Mouse (Mus musculus) adrenal gland, postnatal 14 days (tissue): ENCODE results near the gene Gorasp1. TPM values are rescaled to one million over a fixed set of nuclear protein-coding genes. Genes with fewer than 3 reads are reported as not detected.

ENCODE experiments used
- DNase-seq: peaks from one replicate; pipeline ENCODE4 v3.0.0; 2021; ENCODE audit warnings: mixed read lengths
- total RNA-seq: library from RNA; stranded (reverse); gene quantifications from 2 replicates; pipeline ENCODE4 v1.2.3, GENCODE M21; 2021

Gene Gorasp1
- total RNA-seq, 1 experiment from 2014 or later, result 22.3 TPM

GRCm38 (mm10) chr9:119973281-119973680 lies 35.9 kb upstream of the Gorasp1 start:
- DNase-seq, result no peak

- DNase-seq, result peak; percentile 40
Measured at GRCm38 (mm10) chr9:119972582-119972981, 35.2 kb upstream of the Gorasp1 start.

DNA sequence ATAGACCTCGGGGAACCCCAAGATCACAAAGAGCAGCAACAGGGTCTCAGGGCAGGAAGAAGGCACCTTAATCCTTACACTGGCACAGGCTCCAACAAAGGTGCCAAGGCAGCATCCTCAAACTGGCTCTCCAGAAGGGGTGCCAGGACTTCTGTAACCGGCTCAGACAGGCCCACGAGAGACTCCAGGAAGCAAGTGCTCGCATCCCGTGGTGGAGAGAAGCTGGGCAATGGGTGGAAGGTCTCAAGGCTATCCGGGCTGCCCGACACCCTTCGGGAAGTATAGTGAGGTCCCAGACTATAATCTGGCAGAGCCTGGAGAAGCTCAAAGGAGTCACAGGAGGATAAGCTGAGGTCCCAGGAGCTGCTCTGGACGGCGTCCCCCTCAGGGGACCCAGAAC lies 34.8 kb upstream of the Gorasp1 start:
- peak; percentile 2 for DNase-seq

GRCm38 (mm10) chr9:119970763-119971656 lies 33.6 kb upstream of the Gorasp1 start:
- peak; percentile 60 for DNase-seq

DNA sequence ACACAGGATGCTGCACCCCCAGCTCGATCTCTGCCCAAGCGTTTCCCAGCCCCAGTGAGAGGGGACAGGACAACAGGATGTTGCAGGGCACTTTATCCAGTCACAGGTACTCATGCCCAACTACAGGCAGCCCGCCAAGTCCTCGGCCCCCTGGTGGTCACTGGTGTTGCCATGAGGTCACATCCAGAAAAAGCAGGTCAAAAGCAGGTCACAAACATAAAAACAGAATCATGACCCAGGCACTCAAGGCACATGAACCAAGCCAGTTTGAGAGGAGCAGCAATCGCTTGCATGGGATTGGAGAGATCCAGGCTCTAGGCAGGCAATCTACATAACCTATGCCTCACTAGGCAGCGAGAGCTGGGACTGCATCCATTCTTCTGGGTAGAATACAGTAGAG lies 32.9 kb upstream of the Gorasp1 start:
- DNase-seq, result peak; percentile 88

GRCm38 (mm10) chr9:119969811-119970210 lies 32.4 kb upstream of the Gorasp1 start:
- DNase-seq, result no peak

DNA sequence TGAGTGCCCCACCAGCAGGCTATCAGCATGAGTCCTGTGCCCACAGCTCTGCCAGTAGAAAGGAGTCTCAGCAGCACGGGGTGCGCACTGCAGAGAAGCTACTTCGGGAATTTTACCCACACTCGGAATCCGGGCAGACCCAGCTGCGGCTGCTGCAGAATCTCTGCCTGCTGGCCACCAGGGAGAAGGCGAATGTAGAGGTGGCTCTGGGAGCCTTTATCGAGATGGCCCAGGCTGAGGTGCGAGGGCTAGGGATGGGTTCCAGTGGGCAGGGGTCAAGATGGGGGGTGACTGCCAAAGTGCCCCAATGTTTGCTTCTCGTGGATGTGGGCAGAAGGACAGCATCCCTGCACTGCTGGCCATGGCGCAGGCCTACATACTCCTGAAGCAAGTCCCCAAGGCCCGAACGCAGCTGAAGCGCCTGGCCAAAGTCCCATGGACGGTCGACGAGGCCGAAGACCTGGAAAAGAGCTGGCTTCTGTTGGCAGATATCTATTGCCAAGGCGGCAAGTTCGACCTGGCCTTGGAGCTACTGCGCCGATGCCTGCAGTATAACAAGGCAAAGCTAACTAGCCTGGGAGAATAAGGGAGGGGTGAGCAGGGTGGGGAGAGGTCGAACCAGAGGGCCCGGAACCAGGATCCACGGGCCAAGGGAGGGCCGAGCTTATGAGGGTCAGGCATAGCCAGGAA lies 29.0 kb upstream of the Gorasp1 start:
- peak; percentile 52 for DNase-seq

DNA sequence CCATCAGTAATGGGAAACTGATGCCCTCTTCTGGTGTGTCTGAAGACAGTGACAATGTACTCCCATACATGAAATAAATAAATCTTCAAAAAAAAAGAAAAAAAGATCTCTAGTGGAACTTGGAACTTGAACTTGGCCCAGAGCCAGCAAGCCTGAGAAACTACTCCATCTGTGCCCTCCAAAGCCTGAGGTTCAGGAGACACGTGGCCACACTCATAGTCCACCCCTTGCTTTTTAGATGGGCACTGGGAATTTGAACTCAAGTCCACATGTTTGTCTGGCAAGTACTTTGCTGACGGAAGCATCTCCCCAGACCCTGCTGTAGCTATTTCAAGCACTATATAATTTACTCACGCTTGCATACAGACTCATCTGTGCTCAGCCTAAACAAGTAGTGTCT lies 27.8 kb upstream of the Gorasp1 start:
- DNase-seq, result peak; percentile 37

- DNase-seq, result peak; percentile 25
Measured at GRCm38 (mm10) chr9:119964206-119964605, 26.8 kb upstream of the Gorasp1 start.

DNA sequence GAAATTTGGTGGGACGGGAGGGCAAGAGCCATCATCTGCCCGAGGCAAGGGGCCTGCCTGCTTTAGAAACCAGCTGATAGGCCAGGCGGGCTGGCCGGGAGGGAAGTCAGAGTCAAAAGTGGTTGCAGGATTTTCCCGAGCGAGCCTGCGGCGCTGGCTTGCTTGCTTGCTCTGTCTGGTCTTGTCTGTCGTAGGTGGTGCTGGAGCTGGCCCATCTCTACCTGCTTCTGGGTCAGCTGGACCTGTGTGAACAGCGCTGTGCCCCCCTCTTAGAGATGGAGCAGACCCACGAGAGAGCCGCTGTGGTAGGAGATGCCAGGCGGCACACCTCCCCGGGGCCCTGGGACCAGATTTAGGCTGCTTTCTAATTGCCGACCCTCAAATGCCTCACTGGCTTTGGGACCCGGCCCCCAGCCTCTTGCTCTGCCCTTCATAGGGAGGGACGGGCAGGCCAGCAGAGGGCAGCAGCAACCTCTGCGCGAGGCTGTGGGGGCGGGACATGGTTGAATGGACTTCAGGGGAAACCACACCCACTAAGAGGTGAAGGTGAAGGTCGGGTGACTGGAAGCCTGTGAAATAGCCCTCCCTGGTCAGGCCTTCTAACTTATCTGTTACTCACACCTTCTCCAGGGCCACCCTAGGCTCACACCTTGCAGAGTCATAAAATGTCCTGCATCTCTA lies 25.8 kb upstream of the Gorasp1 start:
- DNase-seq, result peak; percentile 91

- DNase-seq, result peak; percentile 41
Measured at GRCm38 (mm10) chr9:119962216-119962615, 24.9 kb upstream of the Gorasp1 start.

- peak; percentile 55 for DNase-seq
Measured at GRCm38 (mm10) chr9:119958835-119959234, 21.5 kb upstream of the Gorasp1 start.

DNA sequence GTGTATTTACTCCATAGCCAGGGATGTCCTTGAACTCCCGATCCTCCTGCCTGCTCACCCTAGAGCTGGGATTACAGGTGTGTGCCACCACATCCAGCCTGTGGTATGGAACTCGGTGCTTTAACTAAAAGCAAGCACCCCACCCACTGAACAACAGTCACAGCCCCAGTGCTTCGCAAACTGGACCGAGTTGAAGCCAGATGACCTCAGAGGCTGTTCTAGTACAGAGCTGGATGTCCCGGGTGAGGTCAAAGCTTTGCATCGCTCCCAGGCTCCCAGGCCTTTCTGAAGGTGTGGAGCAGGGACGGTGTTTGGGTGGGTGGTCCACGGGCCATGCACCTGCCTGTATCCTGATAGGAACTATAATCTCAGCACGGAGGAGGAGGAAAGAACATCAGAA lies 14.0 kb upstream of the Gorasp1 start:
- no peak for DNase-seq

DNA sequence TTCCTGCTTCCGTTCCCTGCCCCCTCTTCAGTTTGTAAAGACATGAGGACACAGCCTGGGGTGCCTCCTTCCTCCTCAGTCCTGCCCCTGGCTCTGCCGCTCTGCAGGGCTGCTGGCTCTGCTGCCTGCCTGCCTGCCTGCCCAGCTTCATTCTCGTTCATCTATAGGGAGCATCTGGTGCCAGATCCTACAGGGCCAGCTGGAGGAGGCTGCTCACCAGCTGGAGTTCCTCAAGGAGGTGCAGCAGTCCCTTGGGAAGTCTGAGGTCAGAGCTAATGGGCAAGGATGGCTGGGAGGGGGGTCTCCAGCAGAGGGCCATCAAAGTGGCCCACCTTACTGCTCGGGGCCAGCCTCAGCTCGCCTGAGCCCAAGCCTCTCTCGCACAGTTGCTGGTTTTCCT lies 13.1 kb upstream of the Gorasp1 start:
- no peak for DNase-seq

- no peak for DNase-seq
Measured at GRCm38 (mm10) chr9:119948804-119949203, 11.4 kb upstream of the Gorasp1 start.

- peak; percentile 64 for DNase-seq
Measured at GRCm38 (mm10) chr9:119945173-119945900, 8.0 kb upstream of the Gorasp1 start.

DNA sequence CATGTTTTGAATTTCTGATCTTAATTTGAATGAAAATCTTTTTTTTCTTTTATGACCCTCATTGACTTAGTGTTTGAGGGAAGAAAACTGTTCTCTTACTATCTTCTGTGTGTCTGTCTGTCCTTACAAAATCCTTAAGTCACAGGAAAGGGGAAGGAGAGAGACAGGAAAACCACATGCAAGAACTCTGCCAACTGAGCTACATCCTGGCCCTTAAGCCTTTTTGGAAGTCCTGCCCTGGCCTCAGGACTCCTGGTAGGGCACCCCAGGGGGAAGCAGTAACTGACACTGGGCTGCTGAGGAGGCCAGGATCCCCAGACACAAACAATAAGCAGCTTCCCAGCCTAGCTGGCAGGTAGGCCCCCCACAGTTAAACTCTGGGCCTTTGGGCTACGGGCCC lies 6.0 kb upstream of the Gorasp1 start:
- DNase-seq, result no peak

DNA sequence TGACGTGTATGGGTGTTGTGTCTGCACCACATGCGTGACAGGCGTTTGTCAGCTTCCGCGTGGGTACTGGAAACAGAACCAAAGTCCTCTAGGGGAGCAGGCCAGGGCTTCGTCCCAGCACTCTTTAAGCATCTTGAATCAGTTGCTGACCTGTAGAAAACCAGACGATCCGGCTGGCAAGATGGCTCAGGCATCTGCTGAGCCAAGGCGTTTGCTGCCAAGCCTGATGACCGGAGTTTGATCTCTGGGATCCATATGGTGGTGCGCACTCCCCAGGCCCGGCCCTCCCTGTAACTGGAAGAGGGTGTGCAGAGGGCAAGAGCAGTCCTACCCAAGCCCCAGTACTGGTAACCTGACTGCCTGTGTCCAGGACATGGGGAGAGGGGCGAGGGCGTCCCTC lies 4.5 kb upstream of the Gorasp1 start:
- no peak for DNase-seq

DNA sequence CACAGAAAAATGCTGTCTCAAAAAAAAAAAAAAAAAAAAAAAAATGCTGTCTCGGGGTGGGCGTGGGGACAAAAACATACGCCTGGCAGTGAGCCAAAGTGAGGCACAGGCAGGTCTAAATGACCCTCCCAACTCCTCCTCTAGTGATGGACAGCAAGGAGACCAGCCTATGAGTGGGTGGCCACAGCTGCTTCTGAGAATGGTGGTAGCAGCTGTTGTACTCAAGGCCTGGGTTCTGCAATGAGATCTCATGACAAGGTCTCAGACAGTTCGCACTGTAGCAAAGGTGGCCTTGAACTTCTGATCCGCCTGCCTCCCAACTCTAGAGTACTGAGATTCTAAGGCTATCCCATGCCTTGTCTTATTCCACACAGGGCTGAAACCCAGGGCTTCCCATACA lies 4.0 kb upstream of the Gorasp1 start:
- no peak for DNase-seq

DNA sequence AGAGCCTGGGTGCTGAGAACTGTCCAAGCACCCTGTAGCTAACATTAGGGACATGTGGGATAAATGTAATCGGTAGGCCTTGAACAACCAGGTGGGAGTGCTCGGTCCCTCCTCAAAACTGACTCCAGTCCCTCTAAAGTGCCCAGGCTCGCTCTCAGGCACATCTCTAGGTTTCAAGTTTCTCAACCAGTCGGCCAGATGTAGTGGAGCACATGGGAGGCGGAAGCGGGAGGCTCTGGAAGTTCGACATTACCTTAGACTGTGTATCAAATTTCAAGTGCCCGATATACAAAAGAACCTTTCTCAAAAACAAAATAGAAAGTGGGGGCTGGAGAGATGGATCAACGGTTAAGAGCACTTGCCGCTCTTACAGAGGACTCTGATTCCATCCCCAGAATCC lies 2.3 kb upstream of the Gorasp1 start:
- no peak for DNase-seq

GRCm38 (mm10) chr9:119938496-119938895 lies 1.1 kb upstream of the Gorasp1 start:
- no peak for DNase-seq

DNA sequence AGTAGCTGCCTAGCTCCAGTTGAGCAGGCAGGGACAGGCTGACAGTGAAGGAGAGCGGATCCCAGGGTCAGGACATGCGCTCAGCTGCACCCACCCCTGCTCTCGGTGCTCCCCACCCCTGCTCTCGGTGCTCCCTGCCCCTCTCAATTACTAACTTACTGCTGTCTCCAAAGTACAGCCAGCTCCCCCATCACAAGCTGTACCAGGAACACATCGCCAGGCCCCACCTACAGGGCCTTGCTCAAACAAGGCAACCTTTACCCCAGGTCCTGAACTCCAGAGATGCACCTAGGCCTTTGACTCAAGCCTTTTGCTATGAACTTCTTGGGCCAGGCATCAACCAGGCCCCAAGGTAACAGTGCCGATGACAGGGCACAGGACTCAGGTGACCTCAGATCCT lies 3.7 kb downstream of the Gorasp1 start:
- DNase-seq, result no peak
